Mouse (Mus musculus) adrenal gland, postnatal 14 days (tissue): ENCODE measurements around the gene Setmar. TPM values are rescaled to one million over a fixed set of nuclear protein-coding genes. Genes with fewer than 3 reads are reported as not detected.
A peak's percentile ranks its signal among the peaks of the same experiment; 100 is the strongest.

Source experiments
- DNase-seq: peaks from one replicate; pipeline ENCODE4 v3.0.0; 2021; ENCODE audit warnings: mixed read lengths
- long read RNA-seq, 2 experiments: library from polyadenylated mRNA; stranded (forward); transcript quantifications; one replicate each; pipeline ENCODE4 v2.0.0; 2021
- total RNA-seq: library from RNA; stranded (reverse); gene quantifications from 2 replicates; pipeline ENCODE4 v1.2.3, GENCODE M21; 2021

Setmar gene
- 6.0 and 6.1 TPM in 2 replicates for total RNA-seq
- long read RNA-seq, experiment 1, partial matches to known transcripts: 0 of 2 reads
- long read RNA-seq, experiment 1, other reads (novel, unspliced or antisense): 0 of 2 reads
- long read RNA-seq, experiment 2, partial matches to known transcripts: 0 of 1 reads
- long read RNA-seq, experiment 2, other reads (novel, unspliced or antisense): 0 of 1 reads

- DNase-seq: peak; percentile 99
Observed at GRCm38 (mm10) chr6:108064918-108065526, at the start of gene Setmar. Gene Setmar (plus strand): TSS chr6:108065045.

- no peak for DNase-seq
Observed at GRCm38 (mm10) chr6:108021646-108022045, 43.2 kb upstream of the Setmar start.

DNA sequence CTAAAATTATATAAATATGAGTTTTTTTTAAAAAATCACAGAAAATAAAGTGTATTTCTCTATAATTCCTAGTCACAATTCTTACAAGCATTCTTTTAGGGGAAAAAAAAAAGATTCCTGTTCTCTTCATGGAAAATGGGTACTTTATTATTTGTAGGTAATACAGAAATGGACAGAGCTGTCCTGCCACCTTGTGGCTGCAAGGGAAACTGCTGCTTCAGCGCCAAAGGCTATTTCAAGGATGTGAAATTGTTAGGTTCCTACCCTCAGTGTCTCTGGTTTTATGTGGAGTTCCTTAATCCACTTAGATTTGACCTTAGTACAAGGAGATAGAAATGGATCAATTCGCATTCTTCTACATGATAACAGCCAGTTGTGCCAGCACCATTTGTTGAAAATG lies 9.8 kb upstream of the Setmar start:
- DNase-seq: peak; percentile 54

DNA sequence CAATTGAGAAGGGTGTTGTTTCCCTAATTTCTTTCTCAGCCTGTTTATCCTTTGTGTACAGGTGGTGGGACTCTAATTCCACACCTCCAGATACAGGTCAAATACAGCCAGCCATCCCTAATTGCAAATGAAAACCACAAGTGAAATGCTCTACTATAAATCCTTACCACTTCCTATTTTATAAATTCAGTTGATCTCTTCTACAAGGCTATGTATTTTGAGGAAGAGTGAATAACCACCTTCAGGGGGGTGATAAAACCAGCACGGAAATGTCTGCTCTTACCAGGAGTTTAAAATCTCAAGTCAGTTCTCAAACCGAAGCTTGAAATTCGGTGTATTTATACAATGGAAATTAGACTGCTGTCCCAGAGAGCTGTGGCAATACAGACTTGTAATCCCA lies 8.9 kb upstream of the Setmar start:
- no peak for DNase-seq

GRCm38 (mm10) chr6:108057353-108057752 lies 7.5 kb upstream of the Setmar start:
- no peak for DNase-seq

- no peak for DNase-seq
Observed at GRCm38 (mm10) chr6:108058066-108058465, 6.8 kb upstream of the Setmar start.

GRCm38 (mm10) chr6:108061121-108061520 lies 3.7 kb upstream of the Setmar start:
- DNase-seq: no peak

GRCm38 (mm10) chr6:108065583-108065982 lies 738 bp downstream of the Setmar start:
- DNase-seq: peak; percentile 91

- no peak for DNase-seq
Observed at GRCm38 (mm10) chr6:108070947-108071346, 6.1 kb downstream of the Setmar start.

DNA sequence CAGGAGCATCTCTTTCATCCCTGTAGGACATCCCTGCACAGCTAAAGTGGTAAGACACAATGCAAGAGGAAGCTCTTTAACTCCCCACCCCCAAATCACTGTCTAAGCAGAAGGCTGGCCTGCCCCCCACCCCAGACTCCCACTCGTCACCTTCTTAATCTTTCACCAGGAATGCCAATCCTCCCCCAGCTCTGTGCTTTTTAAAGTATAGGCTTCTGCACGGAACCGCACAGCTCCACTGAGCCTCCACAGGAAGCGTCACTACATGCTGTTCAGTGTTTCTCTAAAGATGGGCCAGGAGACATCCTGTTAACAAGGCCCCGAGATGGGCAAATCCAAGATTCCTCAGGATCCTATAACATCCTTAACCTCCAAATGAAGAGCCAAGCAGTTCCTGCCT lies 8.2 kb downstream of the Setmar start:
- no peak for DNase-seq

DNA sequence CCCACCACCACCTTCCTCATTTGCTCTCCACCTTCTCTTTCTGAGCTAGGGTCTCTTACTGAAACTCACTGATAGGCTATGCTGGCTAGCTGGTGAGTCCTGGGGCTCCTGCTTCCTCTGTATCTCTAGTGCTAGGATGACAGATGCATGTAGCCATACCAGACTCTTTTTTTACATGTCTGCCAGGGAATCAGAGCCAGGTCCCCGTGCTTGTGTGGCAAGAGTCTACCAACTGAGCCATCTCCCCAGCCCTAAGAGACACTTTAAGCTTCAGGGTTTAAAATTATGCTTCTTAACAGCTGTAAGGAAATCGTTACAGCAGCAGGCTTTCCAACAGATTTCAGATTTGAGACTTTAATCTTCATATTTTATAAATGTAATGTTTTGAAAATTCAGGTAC lies 9.1 kb downstream of the Setmar start:
- no peak for DNase-seq

- DNase-seq: no peak
Observed at GRCm38 (mm10) chr6:108074624-108075023, 9.8 kb downstream of the Setmar start.

GRCm38 (mm10) chr6:108075857-108076256 lies 11.0 kb downstream of the Setmar start:
- no peak for DNase-seq

GRCm38 (mm10) chr6:108091296-108091695 lies 26.5 kb downstream of the Setmar start:
- DNase-seq: no peak

- DNase-seq: no peak
Observed at GRCm38 (mm10) chr6:108092646-108093045, 27.8 kb downstream of the Setmar start.

- no peak for DNase-seq
Observed at GRCm38 (mm10) chr6:108093449-108093848, 28.6 kb downstream of the Setmar start.

DNA sequence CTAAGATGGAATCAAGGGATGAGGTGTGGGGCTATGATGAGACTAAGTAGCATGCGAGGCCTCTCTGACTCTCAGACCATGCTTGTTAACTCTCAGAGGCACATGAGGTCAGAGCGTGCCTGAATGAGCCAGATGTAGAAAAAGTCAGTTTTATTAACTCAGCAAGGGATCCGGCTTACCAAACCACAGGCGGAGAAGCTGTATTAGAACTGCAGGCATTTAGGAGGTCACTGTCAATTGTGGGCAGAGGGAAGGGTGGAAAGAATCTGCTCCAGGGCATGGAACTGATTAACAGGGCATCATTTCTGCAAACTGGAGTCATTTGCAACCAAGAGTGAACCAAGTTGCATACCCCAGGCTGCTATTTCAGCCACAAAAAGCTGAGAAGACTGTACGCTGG lies 30.6 kb downstream of the Setmar start:
- DNase-seq: no peak

DNA sequence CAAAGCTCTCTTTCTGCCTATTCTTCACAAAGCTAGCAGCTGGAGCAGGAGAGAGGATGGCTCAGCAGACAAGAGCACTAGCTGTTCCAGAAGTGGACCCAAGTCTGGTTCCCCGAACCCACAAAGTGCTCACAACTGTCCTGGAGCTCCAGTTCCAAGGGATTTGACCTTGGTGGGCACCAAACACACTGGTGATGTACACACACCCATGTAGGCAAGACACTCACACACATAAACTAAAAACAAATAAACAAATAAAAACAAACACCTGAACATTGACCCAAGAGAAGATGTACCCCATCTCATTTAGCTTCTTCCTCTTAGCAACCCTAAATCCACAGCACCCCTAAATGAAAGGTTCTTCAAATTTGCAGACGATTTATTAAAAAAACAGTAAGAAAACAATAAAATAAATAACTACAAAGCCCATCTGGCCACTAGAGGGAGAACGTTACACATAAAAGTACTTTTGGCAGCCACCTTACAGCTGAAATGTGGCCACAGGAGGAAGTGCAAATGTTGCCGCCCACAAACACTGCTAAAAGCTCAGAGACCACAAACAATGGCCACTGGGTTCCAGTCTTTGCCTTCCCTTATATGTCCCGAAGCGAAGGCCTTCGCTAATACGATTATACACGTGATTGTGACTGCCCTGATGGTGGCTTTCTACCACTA lies 33.5 kb downstream of the Setmar start:
- peak; percentile 78 for DNase-seq

GRCm38 (mm10) chr6:108098846-108099217 lies 34.0 kb downstream of the Setmar start:
- DNase-seq: no peak

DNA sequence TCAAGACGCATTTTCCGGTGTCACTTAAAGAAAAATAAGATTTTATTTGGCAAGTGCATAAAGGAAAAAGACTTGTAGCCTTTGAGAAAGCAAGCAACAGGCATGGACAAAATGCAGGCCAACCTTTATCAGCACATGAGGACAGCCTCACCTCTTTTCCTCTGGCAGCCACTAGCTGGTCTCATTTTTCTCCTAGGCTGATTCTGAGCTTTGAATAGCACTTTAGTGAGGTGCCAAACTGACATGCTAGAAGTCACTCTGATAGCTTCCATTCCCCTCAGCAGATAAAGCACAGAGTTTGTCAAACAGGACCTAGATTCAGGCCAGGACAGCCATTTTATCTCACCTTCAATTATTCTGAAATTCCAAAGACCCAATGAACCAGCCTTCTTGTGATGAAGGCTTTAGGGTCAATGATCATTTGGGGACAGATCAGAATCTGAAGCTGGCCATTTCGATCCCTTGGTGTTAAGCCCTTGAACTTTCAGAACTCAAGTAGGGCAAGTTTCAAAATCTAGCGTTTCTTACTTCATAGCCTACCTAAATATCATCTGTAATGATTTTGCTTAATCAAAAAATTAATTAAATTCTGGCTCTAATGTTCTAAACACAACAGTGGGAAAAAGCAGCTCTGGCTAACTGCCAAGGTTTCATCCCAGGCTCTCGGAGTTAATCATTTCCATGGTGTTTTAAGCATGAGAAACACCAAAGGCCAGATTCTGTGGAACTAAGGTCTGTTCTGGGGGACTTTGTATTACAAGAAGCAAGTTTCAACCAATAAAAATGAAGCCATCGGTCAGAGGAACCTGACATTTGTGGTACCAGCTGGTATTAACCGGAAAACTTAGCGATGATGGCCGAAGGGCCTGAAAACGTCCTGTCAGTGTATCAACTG lies 37.3 kb downstream of the Setmar start:
- no peak for DNase-seq

- DNase-seq: no peak
Observed at GRCm38 (mm10) chr6:108107376-108107775, 42.5 kb downstream of the Setmar start.

DNA sequence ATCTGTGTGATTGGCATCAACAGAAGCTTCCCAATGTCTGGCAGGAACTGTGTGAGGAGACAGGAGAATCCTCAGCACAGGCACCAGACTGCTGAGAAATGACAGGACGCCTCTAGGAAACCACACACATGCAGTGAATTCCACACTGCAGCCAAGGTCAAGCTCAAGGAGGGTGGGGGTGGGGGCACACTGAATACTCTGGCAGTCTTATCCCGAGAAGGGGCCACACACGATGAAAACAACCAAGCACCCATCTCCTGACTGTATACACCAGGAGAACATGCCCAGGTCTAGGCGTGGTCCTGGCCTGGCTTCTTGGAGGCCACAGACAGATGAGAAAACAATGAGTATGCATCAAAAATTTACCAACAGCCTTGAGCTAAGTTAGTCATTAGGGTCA lies 45.5 kb downstream of the Setmar start:
- DNase-seq: peak; percentile 17

DNA sequence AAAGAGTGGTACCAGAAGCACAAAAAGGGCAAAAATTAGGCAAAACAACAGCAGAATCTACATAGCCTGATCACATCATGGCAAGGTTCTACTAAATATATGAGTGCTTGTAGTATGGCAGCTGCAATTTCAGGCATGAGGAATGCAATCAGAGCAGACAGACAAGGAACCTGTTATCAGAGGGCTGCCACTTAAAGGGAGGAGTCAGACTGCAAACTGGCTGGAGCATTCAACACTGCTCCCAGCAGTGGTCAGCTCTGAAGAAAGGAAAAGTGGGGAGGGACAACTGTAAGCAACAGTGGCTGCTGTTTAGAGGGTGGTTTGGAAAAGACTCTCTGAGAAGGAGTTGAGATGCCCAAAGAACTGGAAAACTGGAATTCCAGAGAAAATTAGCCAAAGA lies 46.8 kb downstream of the Setmar start:
- DNase-seq: no peak
